Mouse (Mus musculus) embryo, embryonic 9.5 days (tissue): ENCODE results near the gene C3.

Source experiments
- DNase-seq: peaks from one replicate; pipeline ENCODE4 v3.0.0-alpha.2; 2017; ENCODE audit errors: extremely low spot score

C3 gene

DNA sequence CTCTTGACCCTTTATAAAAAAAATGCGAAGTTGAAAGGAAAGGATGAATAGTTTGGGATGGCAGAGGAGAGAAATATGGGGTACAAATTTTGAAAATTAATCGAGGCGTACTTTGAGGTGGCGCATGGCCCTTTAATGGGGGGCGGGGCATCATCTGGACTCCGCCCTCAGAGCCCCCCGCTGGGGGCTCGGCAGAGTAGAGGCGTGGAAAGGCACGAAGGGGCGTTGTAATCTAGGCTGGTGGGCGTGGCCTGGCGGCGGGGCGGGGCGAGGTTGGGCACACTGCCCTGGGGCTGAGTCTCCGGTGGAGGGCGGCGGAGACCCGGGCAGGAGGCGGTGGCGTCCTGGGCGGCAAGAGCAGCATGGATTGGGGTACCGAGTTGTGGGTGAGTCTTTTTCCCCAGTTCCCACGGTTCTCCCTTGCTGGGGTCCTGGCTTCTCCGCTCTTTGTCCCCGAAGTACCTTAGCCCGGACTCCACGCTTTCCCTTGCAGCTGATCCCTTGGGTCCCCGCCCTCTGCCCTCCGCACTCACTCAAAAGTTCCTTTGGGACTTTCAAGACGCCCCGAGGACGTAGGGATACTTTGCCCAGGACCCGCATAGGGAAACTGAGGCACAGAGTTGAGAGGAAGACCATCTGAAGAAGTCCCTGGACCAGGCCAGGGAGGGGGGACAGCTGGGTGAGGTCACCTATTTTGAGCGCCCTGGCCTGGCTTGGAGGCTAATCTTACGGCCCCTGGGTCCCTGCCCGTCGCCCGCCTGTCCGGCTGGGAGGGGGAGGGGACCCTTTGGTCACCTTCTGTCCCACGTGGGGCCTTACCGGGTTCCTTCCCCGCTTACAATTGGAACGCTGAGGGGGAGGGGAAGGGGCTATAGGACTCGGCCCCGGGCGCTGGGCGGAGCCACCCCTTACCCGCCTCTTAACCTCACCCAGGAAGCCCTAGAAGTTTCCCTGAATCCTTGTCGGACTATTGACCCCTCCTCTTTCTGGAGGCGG lies 21.5 kb upstream of the C3 start, which contains the start of gene Trip10:
Gene Trip10, plus strand, starts transcription at position 270 of the 996 bp plus-strand sequence.
- DNase-seq, result peak; percentile 99

DNA sequence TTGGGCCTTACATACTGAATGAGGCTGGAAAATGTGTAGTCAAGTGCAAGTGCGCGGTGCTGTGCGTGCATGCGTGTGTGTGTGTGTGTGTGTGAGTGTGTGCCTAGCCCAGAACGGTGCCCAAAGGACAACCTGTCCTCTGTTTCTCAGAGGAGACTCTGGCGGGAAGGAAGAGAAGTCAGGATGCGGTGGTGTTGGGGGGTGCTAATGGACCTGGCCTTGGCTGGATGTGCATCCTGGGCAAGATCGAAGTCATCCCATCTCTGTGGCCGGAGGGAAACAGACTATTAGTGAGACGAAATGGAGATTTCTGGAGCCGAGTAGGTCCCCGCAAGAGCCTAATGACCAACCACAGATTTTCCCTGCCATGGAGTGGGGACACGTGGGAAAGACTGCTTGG lies 20.8 kb upstream of the C3 start:
- no peak for DNase-seq

DNA sequence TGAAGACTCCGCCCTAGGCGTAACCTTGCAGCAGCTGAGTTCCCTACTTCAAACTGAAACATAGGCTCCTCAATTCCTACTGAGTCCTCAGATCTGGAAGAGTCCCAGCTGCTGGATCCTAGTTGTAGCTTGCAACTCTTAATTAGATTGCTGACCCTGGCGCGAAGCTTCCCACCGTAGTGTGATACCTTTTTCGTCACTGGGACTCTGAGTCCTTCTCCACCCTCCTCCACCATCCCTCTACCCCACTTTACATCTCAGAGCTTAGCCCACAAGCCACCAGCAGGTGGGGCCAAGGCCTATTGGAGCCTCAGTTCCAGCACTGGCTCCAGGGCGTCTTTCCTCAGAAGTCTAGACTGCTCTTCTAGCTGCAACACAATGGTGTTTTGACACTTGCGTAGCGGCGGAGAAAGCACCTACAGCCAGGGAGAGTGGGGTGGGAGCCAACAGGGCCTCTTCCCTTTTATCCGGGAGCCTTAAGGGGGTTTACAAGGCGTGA lies 20.3 kb upstream of the C3 start, which contains the start of gene Gpr108:
Gene Gpr108, minus strand, starts transcription at position 246 of the 499 bp plus-strand sequence.
- DNase-seq, result peak; percentile 85

- peak; percentile 92 for DNase-seq
Observed at GRCm38 (mm10) chr17:57247393-57248200, 19.7 kb upstream of the C3 start.

DNA sequence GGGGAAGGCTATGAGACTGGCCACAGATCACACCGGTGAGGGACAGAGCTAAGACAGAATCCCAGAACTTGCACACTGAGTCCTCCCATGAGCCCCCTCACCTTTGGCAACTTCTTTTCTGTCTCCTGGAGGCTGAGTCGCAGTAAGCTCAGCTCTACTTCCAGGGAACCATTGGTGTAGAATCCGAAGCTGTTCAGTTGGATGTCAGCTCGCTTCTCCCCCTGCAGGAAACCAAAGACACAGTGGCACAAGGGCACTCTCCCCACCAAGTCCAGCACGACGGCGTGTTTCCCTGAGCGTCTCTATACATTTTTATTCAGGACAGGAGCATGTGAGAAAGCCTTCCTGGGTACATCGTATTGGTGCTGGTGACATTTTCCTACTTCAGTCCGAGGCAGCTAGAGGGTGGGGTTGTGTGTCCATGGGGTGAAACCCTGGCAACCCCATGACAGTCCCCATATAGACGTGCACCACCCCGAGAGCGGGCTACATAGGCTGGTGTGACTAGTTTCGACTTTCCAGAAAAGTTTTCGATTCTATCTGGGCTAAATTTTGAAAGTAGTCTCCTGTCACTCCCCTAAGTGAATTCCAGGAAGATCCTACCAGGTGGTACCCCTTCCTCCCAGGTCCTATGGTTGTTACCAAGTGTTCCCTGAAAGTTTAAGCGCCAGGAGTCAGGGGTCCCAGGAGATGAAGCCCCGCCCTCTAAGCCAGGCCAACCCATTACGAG lies 18.9 kb upstream of the C3 start:
- no peak for DNase-seq

GRCm38 (mm10) chr17:57245311-57245929 lies 17.5 kb upstream of the C3 start:
- DNase-seq, result no peak

GRCm38 (mm10) chr17:57243650-57244370 lies 15.9 kb upstream of the C3 start:
- no peak for DNase-seq

DNA sequence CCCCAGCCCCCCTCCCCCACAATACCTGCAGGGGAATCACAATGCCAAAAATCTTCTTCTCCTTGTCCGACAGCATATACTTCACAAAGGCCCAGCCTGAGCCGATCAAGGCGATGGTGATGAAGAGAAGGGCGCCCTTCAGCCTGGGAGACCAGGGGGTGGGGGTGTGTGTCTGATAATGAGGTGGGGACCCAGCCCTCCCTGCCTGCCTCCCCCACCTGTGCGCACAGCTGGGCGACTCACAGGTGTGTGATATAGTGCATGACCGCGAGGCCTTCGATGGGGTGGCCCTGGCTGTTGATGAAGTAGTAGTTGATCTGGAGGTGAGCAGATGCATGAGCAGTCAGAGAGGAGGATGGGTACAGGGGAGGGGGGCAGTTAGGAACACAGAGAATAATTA lies 9.2 kb upstream of the C3 start:
- DNase-seq, result no peak

DNA sequence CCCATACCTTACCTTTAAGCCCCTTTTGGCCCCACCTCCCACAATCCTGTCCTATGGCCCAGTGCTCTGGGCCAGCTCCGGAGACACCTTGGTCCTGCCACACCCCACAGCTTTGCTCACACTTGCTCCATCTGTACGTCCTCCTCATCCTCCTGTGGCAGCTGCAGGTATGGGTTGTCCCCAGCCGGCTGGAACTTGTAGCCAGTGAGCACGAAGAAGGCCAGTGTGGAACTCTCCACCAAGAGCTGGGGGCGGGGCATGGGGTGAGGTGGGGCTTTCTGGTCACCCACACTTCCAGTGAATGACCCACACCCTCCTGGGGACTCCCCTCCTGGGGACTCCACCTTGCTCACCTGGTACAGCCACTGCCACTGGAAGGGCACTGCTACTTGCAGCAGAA lies 7.9 kb upstream of the C3 start:
- DNase-seq, result no peak

DNA sequence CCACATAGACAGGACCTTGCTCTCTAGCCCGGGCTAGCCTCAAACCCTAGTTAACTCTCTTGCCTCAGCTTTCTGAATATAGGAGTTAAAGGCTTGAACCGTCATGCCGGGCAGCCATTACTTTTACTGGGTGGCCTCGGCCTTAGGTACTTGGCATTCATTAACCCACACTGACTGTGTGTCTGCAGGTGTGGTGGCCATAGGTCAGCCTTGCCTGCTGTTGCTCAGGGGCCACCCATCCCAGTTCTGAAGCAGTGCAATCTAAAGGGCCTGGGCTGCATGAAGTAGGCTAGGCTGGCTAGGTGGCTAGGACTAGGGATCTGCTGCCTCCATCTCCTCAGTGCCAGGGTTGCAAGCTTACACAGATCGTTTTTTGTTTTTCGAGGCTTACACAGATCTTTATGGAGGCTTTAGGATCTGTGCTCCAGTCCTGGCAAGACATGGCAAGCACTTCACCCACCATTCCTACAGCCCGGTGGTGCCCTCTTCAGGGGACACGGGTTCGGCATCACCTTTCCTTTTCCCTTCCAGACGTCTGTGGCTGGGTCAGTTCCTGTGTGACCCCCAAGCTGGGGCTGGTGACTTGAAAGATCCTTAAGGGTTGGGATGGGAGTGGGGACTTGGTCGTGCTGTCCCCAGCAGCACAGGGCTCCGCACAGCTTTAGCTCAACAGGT lies 6.5 kb upstream of the C3 start:
- no peak for DNase-seq

DNA sequence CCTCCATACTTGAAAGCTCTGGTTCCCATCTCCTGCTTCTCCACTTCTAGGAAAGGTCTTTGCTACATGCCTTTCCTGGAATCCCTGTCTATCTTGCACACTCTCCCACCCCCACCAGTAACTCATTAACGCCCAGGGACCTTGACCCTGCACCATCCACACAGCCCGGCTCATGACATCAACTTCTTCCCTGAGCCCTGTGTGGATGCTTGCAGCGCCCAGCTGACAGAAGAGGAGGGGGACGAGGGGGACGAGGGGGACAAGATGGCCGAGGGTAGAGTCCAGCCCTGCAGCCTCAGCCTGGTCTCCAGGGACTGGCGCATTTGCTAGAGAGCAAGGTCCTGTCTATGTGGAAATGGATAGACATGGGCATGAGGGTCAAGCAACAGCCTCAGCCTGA lies 5.1 kb upstream of the C3 start:
- no peak for DNase-seq

- DNase-seq, result no peak
Observed at GRCm38 (mm10) chr17:57232200-57232599, 4.3 kb upstream of the C3 start.

GRCm38 (mm10) chr17:57231321-57231771 lies 3.4 kb upstream of the C3 start:
- DNase-seq, result no peak

- DNase-seq, result no peak
Observed at GRCm38 (mm10) chr17:57230728-57231125, 2.8 kb upstream of the C3 start.

GRCm38 (mm10) chr17:57229851-57230727 lies 2.2 kb upstream of the C3 start:
- no peak for DNase-seq

DNA sequence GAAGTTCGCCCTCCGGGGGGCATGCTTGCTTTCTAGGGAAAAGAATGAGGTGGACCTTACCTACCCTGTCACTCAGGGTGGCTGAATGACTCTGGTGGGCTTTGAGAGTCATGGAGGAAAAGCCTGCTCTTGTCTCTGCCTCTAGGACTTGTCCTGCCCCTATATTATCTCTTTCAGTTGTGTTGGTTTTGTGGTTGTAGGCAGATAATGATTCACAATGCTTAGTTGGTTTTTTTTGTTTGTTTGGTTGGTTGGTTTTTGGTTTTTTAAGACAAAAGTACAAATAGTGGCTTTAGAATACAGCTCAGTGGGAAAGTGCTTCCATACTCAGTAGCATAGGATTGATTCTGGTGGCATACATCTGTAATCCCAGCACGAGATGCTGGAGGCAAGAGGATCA lies 937 bp upstream of the C3 start:
- DNase-seq, result no peak

DNA sequence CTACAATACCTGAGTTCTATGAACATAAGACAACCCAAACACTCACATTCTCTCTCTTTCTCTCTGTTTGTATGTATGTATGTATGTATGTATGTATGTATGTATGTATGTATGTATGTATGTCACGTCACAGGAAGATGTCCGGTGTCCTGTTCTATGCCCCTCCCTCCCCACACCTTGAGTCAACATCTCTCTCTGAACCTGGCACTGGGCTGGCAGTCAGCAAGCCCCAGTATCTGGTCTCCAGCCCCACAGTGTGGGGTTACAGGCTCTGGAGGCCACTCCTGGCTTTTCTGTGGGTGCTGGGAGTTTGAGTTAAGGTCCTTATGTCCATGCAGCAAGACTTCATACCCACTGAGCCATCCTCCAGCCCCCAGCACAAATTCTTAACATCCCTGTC lies 468 bp downstream of the C3 start:
- no peak for DNase-seq

- no peak for DNase-seq
Observed at GRCm38 (mm10) chr17:57223313-57223712, 4.6 kb downstream of the C3 start.

GRCm38 (mm10) chr17:57221911-57222310 lies 6.0 kb downstream of the C3 start:
- no peak for DNase-seq
